Mouse (Mus musculus) intestine, embryonic 15.5 days (tissue): ENCODE measurements around the gene Clec2d. TPM values are rescaled to one million over a fixed set of nuclear protein-coding genes. Genes with fewer than 3 reads are reported as not detected.

Source experiments
- ATAC-seq: fragments of 200-750 bp; cut with Nextera tagmentation; 2 replicates; pipeline ENCODE4 v1.8.0; 2017; ENCODE audit warnings: moderate TSS enrichment, moderate library complexity
- H3K27ac ChIP-seq: fragments of 300-500 bp; sonication (generic); 2 replicates; pipeline ENCODE4 v1.5.1; 2015; ENCODE audit warnings: mild to moderate bottlenecking, inconsistent platforms
- H3K27me3 ChIP-seq: fragments of 300-500 bp; sonication (generic); replicated peaks from 2 replicates; pipeline ENCODE4 v1.6.1; 2015; ENCODE audit warnings: inconsistent platforms
- H3K36me3 ChIP-seq: fragments of 300-500 bp; sonication (generic); 2 replicates; pipeline ENCODE4 v1.6.1; 2015; ENCODE audit warnings: inconsistent platforms
- H3K4me1 ChIP-seq: fragments of 300-500 bp; sonication (generic); replicated peaks from 2 replicates; pipeline ENCODE4 v1.6.1; 2015; ENCODE audit warnings: inconsistent platforms
- H3K4me2 ChIP-seq: fragments of 300-500 bp; sonication (generic); replicated peaks from 2 replicates; pipeline ENCODE4 v1.6.1; 2015; ENCODE audit warnings: mild to moderate bottlenecking, inconsistent platforms
- H3K4me3 ChIP-seq: fragments of 300-500 bp; sonication (generic); replicated peaks from 2 replicates; pipeline ENCODE4 v1.5.1; 2015; ENCODE audit warnings: inconsistent platforms
- H3K9ac ChIP-seq: fragments of 300-500 bp; sonication (generic); 2 replicates; pipeline ENCODE4 v1.6.1; 2015; ENCODE audit warnings: inconsistent platforms
- H3K9me3 ChIP-seq: fragments of 300-500 bp; sonication (generic); 2 replicates; pipeline ENCODE4 v1.6.1; 2016; ENCODE audit warnings: inconsistent platforms
- WGBS: fragments of 180-500 bp; shearing (Covaris S2); methylation state at CpG from one replicate; pipeline ENCODE4 v1.1.7; 2015; 5-methylcytosine and 5-hydroxymethylcytosine counted together
- polyA plus RNA-seq: library from polyadenylated mRNA; unstranded; fragments of >200 nt; fragmentation: Nextera tagmentation; extraction: Ambion mirVana; gene quantifications from 2 replicates; pipeline ENCODE4 v1.2.1, GENCODE M21; 2015

Gene Clec2d
- 0.80 and 0.90 TPM in 2 replicates for polyA plus RNA-seq

DNA sequence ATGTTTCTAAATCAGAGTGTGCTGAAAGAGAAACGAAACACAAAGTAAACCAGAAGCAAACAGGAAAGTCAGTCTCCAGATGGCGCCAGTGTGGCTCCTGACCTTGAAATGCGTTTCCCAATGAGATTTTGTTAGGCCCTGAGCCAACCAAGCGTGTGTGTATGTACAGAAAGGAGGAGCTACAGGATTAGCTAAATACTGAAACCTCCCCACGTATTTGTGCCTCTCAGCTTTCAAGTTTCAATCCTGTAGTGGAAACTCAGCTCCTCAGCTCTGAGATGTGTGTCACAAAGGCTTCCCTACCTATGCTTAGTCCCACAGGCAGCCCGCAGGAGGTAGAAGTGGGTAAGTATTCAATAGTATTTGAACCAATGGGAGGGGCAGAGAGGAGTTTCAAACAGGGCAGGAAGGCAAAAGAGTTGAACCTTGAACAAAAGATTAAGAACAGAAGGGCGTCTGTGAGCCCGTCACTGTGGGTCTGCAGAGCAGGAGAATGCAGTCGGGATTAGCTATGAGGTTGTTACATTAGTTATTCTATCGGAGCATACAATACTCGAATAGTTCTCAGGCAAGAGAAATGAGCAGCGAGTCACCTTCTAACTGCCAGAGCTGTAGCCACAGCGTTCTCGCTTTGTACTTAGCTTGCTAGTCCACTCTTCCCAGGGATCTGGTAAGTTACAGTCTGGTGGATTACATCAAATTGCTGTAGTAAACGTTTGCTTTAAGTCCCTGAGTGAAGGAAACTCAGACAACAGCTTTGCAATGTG lies at the start of gene Clec2d:
TSS of gene Clec2d (plus strand) at position 213 of the 767 bp plus-strand sequence.
- Histone ChIP-seq H3K4me3 (peak within 1 kb of the TSS; percentile 44), H3K9ac (peak within 1 kb of the TSS; percentile 62), H3K27me3 (no peaks in the 10 kb centered on the region), H3K27ac (peak within 1 kb of the TSS; percentile 91), H3K4me2 (peak within 1 kb of the TSS; percentile 41), H3K4me1 (0 out of 2 replicates have a peak, but pooled peaks cover 2% of the 10 kb centered on the region), H3K9me3 (no peaks in the 10 kb centered on the region), H3K36me3 (0 out of 2 replicates have a peak, but pooled peaks cover 5% of the 10 kb centered on the region)
- 4% methylated on average over 15 of the region's 15 CpGs for WGBS
- ATAC-seq: peak; percentile 92

DNA sequence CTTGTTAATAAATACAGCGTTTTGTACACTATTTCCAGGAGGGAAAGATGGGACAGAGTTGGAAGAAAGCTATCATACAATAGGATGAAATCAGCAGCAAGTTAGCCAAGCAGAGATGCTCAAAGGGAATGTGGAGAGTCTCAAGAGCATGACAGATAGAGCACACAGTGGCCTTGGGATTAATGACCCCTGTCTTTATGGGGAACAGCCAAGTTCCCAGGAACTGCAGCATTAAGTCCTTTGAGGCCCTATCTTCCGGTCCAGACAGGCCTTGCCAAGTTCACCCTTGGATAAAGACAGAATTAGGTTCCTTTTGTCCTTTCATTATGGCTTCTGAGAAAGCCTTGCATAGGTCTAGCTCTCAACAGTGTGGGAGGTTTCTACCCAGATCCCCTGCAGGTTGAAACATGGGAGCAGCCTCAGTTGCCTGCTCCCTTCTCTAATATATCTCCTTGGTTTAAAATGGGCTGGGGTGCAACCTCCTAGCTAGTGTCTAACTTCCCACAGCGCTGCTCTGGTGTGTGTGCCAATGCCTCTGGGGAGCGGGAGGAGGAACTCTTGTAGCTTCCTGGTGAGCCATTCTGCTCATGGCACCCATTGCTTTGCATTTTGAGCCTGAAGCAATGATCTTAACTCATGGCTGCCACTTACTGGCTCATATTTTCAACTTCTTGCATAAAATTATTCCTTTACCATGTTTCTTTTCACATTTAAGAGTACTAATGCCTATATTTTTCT lies 47.6 kb upstream of the Clec2d start:
- Histone ChIP-seq H3K4me2 (no peak overlapping the region), H3K4me3 (no peak overlapping the region), H3K4me1 (no peaks in the 10 kb centered on the region), H3K27me3 (no peaks in the 10 kb centered on the region), H3K9ac (no peak overlapping the region), H3K9me3 (no peaks in the 10 kb centered on the region), H3K27ac (no peak overlapping the region), H3K36me3 (no peaks in the 10 kb centered on the region)
- no peak for ATAC-seq
- WGBS: 80% methylated on average over 4 of the region's 4 CpGs

DNA sequence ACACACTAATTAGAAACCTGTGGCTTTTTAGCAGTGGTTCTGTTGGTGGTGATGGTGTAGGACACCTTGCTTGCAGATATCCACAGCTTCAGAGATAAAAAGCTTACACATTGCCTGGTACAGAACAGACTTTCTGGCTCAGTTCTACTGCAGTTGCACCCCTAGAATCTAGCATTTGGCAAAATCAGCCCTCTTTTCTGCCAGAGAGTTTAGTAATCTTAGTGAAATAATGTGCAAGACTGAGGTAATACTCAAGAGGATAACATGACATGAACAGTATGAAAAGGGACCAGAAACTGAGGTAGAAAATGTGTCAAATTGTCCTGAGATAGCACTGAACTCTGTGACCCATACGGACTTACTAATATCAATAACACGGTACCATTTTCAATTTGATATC lies 33.6 kb upstream of the Clec2d start:
- no peaks in the 10 kb centered on the region for H3K4me1 ChIP-seq
- no peaks in the 10 kb centered on the region for H3K27me3 ChIP-seq
- H3K9me3 ChIP-seq: no peaks in the 10 kb centered on the region
- no peak overlapping the region for H3K4me2 ChIP-seq
- no peaks in the 10 kb centered on the region for H3K36me3 ChIP-seq
- H3K9ac ChIP-seq: no peak overlapping the region
- H3K4me3 ChIP-seq: no peak overlapping the region
- WGBS: 99% methylated on average over 2 of the region's 2 CpGs
- no peak overlapping the region for H3K27ac ChIP-seq
- no peak for ATAC-seq

GRCm38 (mm10) chr6:129160103-129160502 lies 20.3 kb upstream of the Clec2d start:
- H3K4me2 ChIP-seq: no peak overlapping the region
- H3K27ac ChIP-seq: no peak overlapping the region
- H3K9ac ChIP-seq: no peak overlapping the region
- 88% methylated on average over 3 of the region's 3 CpGs for WGBS
- no peaks in the 10 kb centered on the region for H3K4me1 ChIP-seq
- H3K27me3 ChIP-seq: no peaks in the 10 kb centered on the region
- no peaks in the 10 kb centered on the region for H3K36me3 ChIP-seq
- H3K4me3 ChIP-seq: no peak overlapping the region
- no peaks in the 10 kb centered on the region for H3K9me3 ChIP-seq
- ATAC-seq: no peak

DNA sequence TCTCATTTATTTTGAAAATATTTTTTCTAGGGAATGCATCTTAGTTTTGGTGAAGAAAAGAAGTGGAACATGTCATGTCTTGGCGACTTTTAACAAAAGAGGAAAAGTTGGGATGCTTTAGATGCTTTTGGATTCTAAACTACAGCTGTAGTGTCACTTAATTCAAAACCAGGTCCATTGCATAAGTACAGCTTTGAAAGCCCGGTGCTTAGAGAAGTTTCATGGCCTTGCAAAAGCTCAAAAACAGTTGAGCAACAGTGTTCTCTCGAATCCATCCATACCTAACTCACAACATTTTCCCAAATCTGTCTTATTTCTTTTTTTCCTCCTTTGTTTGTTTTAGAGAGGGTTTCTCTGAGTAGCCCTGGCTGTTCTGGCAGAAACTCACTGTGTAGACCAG lies 19.3 kb upstream of the Clec2d start:
- no peak for ATAC-seq
- Histone ChIP-seq H3K27ac (no peak overlapping the region), H3K4me1 (no peaks in the 10 kb centered on the region), H3K36me3 (no peaks in the 10 kb centered on the region), H3K9me3 (no peaks in the 10 kb centered on the region), H3K4me3 (no peak overlapping the region), H3K9ac (no peak overlapping the region), H3K4me2 (no peak overlapping the region), H3K27me3 (no peaks in the 10 kb centered on the region)
- WGBS: 85% methylated on average over 3 of the region's 3 CpGs

GRCm38 (mm10) chr6:129161951-129162350 lies 18.5 kb upstream of the Clec2d start:
- Histone ChIP-seq H3K4me3 (no peak overlapping the region), H3K4me2 (no peak overlapping the region), H3K4me1 (no peaks in the 10 kb centered on the region), H3K9ac (no peak overlapping the region), H3K27ac (no peak overlapping the region), H3K9me3 (no peaks in the 10 kb centered on the region), H3K27me3 (no peaks in the 10 kb centered on the region), H3K36me3 (no peaks in the 10 kb centered on the region)
- no peak for ATAC-seq

DNA sequence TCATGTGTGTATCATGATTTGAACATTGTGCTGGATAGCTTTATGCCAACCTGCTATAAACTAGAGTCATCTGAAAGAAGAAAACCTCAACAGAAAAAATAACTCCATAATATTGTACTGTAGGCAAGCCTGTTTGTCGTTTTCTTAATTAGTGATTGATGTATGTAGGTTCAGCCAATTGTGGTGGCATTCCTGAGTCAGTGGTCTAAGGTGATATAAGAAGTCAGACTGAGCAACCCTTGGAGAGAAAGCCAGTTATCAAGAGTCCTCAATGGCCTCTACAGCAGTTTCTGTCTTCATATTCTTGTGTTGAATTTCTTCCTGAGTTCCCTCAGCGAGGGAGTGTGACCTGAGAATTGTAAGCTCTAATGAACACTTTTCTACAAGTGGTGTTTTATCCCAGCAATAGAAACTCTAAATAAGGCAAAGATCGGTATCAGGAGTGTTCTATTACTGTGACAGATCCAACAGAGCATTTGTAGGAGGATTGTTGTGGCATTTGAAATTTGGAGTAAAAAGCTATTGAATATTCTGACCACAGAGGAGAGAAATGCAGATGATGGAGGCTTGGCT lies 17.7 kb upstream of the Clec2d start:
- Histone ChIP-seq H3K4me3 (no peak overlapping the region), H3K4me1 (no peaks in the 10 kb centered on the region), H3K4me2 (no peak overlapping the region), H3K27me3 (no peaks in the 10 kb centered on the region), H3K36me3 (no peaks in the 10 kb centered on the region), H3K9ac (no peak overlapping the region), H3K27ac (no peak overlapping the region), H3K9me3 (no peaks in the 10 kb centered on the region)
- 83% methylated on average over 3 of the region's 3 CpGs for WGBS
- no peak for ATAC-seq

GRCm38 (mm10) chr6:129163606-129164005 lies 16.8 kb upstream of the Clec2d start:
- H3K27ac ChIP-seq: no peak overlapping the region
- no peaks in the 10 kb centered on the region for H3K9me3 ChIP-seq
- no peak overlapping the region for H3K4me3 ChIP-seq
- no peaks in the 10 kb centered on the region for H3K4me1 ChIP-seq
- H3K27me3 ChIP-seq: no peaks in the 10 kb centered on the region
- WGBS: 86% methylated on average over 1 of the region's 1 CpGs
- no peaks in the 10 kb centered on the region for H3K36me3 ChIP-seq
- H3K4me2 ChIP-seq: no peak overlapping the region
- ATAC-seq: no peak
- H3K9ac ChIP-seq: no peak overlapping the region

DNA sequence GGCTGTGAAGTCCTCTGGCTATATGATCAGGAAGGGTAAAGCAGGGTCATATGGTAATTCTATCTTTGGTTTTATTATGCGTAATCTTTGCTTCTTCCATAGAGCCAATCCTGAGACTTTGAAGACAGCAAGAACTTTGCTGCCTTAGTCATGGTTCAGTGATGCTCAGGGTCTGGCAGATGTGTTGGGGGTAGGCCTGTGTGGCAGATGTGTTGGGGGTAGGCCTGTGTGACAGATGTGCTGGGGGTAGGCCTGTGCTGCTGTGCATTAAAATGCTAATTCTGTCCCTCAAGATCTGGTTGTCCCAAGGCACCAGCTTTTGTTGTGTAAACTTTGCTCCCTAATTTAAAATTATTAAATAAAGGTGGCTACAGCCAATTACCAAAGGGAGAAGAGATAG lies 9.5 kb upstream of the Clec2d start:
- Histone ChIP-seq H3K4me1 (0 out of 2 replicates have a peak, but pooled peaks cover 2% of the 10 kb centered on the region), H3K4me2 (no peak overlapping the region), H3K27me3 (no peaks in the 10 kb centered on the region), H3K36me3 (no peaks in the 10 kb centered on the region), H3K4me3 (no peak overlapping the region), H3K9ac (no peak overlapping the region), H3K9me3 (no peaks in the 10 kb centered on the region), H3K27ac (no peak overlapping the region)
- ATAC-seq: no peak
- WGBS: 93% methylated on average over 1 of the region's 1 CpGs

GRCm38 (mm10) chr6:129171675-129172074 lies 8.7 kb upstream of the Clec2d start:
- H3K9ac ChIP-seq: no peak overlapping the region
- H3K4me1 ChIP-seq: 0 out of 2 replicates have a peak, but pooled peaks cover 2% of the 10 kb centered on the region
- 93% methylated on average over 1 of the region's 1 CpGs for WGBS

DNA sequence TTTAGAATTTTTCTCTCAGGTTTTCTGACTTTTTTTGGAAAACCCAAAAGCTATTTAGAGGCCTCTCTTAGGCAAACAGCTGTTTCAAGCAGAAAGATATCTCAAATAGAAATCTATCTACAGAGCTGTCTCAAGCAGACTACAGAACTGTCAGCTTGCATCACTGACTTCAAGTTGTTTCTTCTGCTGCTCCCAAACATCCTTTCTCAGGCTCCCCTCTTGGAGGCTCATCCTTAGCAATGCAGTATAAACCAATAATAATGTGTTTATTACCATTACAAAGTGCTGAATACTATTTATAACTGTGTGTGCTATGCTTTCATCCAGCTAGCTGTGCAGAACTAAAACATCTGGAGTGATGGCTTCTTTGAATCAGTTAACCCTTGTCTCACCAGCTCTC lies 5.6 kb upstream of the Clec2d start:
- Histone ChIP-seq H3K4me1 (0 out of 2 replicates have a peak, but pooled peaks cover 2% of the 10 kb centered on the region), H3K36me3 (no peaks in the 10 kb centered on the region), H3K4me3 (no peak overlapping the region), H3K9me3 (no peaks in the 10 kb centered on the region), H3K27ac (0 out of 2 replicates have a peak overlapping the region, but pooled peaks have one; percentile 9), H3K27me3 (no peaks in the 10 kb centered on the region), H3K9ac (no peak overlapping the region), H3K4me2 (no peak overlapping the region)
- ATAC-seq: peak; percentile 58; the same call in 1 of the 2 replicates

More at GRCm38 (mm10) chr6:129171675-129172074, 8.7 kb upstream of the Clec2d start:
- no peak overlapping the region for H3K27ac ChIP-seq
- H3K4me3 ChIP-seq: no peak overlapping the region
- H3K27me3 ChIP-seq: no peaks in the 10 kb centered on the region
- H3K36me3 ChIP-seq: no peaks in the 10 kb centered on the region
- ATAC-seq: no peak
- no peak overlapping the region for H3K4me2 ChIP-seq
- no peaks in the 10 kb centered on the region for H3K9me3 ChIP-seq

DNA sequence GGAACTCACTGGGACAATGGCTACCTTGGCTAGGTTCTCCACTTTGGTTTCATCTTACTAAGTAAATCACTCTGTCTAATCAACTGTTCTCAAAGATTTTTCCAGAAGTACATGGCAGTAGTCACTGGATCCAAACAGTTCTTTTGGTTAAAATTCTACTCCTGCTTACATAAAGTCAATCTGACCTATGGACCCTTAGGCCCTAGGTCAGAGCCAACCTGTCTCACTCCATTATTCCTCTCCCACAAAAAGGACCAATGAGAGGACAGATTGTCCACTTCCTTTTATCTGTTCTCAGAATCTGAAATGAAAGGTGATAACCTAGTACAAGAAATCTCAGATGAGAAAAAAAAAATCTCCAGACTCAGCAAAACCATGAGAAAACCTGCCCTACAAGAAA lies 4.8 kb upstream of the Clec2d start:
- no peak overlapping the region for H3K4me2 ChIP-seq
- no peaks in the 10 kb centered on the region for H3K9me3 ChIP-seq
- ATAC-seq: 0 out of 2 replicates have a peak, but pooled peaks have one; percentile 27
- no peak overlapping the region for H3K4me3 ChIP-seq
- no peaks in the 10 kb centered on the region for H3K27me3 ChIP-seq
- H3K36me3 ChIP-seq: no peaks in the 10 kb centered on the region
- H3K27ac ChIP-seq: no peak overlapping the region
- 0 out of 2 replicates have a peak, but pooled peaks cover 2% of the 10 kb centered on the region for H3K4me1 ChIP-seq
- no peak overlapping the region for H3K9ac ChIP-seq
